Mouse (Mus musculus) frontal cortex, postnatal 36 days (tissue): Measurements from ENCODE around the gene Kl.
A peak's percentile ranks its signal among the peaks of the same experiment; 100 is the strongest.

Experiments
- DNase-seq, 2 experiments: peaks; one replicate each; pipeline ENCODE4 v3.0.0; 2022; ENCODE audit warnings: low spot score in 2 of 2

The Kl gene

DNA sequence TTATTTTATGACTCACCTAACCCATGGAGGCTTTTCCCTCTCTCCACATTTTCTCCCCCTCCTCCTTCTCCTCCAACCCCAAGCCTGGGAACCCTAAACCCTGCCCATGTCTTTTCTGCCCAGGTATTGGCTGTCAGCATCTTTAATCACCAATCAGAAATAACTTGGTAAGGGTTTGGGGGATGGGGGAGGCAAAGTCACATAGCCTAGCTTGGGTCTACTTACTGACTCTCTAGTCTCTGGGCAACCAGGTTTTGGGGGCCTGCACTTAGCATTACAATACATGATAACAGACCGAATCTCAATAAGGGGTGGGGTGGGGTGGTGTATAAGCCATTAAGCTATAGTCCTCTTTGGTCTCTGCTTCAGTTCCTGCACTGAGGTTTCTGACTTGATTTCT, 10.3 kb downstream of the Kl start:
- no peak for DNase-seq

DNA sequence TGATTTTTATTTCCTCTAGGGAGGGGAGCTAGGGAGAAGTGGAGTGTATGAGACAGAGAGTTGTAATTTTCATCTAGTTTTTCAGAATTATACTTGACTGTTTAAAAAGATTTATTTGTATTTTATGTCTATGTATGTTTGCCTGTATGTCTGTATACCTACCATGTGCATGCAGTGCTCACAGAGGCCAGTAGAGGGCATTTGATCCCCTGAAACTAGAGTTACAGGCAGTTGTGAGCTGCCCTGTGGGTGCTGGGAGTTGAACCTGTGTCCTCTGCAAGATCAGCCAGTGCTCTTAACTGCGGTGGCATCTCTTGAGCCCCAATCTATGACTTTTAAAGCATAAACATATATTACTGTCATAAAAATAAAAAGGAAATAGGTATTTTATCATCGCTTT, 15.5 kb downstream of the Kl start:
- DNase-seq = no peak

DNA sequence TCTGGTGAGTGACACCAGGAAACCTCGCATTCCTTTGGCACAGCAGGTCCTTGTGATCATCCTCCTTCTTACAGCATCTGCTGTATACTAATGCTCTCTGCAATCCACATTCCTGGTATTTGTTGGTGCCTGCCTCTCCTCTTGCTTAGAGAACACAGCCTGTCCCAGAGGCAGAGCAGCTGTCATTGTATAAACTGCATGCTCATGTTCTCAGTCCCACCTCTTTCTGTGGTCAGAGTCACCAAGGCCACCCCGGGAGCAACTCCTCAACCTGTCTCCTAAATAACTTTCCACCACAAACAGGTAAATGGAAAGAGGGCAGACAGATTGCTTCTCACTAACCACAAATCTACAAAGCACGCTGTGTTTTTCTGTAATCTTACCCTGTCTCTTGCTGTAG, 18.1 kb downstream of the Kl start:
- no peak for DNase-seq

DNA sequence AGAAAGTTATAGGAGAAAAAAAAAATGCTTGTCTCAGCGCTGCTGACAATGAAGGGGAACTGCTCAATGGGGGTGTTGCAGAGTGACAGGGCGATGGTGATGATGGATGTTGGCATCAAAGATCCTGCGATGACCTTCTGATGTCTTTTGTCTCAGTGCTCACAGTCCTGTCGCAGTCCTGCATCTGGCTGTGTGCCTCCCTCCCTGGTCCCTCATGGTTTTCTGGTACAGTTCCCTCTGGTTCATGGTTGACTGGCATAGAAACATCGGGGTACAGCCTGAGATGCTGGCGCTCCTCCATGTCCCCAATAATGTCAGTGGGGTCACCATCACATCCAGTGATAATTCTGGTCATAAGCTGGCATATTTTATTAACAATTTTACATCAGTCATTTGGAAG, 18.7 kb downstream of the Kl start:
- DNase-seq = no peak

DNA sequence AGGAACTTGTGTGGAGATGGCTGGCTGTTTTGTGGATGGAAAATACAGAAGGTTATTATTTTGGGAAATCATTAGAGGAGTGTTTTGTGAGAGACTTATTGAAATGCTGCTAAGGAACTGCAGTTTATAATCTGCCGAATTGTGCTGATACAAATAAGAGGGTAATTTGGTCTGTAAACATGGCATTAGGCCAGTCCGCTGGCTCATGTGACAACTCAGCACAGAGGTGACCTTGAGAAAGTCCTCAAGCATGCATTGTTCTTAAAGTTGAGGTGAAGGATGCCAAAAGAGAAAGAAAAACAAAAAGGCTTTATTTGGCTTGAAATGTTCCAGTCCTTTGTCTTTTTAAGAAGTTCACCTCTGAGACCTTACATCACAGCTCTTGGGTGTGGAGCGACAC, 21.8 kb downstream of the Kl start:
- no peak for DNase-seq

DNA sequence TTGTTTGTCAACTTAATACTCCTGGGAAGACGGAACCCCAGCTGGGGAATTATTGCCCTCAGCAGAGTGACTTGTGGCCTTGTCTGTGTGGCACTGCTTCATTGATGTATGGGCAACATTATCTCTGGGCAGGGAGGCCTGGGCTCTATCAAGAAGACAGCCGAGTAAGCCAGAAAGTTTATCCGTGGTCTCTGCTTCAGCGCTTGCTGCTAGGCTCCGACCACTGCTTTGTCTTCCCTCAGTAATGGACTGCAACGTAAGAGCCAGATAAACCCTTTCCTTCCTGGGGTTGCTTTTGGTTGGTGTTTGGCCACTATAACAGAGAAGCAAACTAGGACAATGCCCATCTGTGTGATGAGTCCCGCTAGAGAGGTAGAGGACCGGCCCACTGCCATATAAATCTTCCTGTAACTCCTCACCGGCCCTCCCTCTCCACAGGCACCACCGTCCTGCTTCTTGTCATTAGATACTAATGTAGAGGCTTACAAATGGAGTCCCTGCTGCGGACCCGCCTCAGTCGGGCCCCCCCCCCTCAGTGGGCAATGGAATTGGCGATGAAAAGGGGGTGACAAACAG, 25.1 kb downstream of the Kl start:
- no peak for DNase-seq

DNA sequence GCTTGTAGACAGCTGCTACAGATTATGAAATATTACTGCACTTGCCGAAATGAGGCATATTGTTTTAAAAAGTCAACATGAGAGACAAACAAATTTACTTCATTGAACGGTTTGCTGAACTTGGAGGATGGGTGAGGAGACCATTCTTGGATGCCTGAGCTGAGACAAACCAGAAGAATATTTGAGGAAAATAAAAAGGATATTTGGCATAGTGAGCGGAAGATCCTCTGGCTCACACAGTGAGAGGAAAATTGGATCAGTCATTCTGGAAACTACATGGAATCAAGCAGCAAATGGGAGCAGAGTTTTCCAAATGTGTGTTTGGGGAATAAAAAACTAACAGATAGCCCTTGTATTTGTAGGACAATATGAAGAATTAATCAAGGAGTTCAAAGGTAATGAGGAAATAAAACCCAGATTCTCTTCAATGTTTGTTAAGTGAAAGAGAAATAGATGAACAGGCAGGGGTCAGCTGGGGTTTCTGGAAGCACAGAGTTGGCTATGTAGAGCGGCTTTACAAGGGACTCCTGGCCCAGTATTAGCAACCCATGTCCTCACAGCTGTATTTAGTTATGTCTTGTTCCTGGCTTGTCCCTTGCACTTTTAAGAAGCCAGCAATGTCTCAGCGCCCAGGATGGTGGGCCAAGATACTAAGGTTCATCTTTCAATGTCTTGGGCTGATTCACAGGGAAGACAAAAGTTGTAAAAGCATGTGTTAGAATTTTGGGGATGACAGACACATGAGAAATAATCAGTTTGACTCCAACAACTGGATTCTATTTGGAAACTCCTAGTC, 27.1 kb downstream of the Kl start:
- DNase-seq = no peak

DNA sequence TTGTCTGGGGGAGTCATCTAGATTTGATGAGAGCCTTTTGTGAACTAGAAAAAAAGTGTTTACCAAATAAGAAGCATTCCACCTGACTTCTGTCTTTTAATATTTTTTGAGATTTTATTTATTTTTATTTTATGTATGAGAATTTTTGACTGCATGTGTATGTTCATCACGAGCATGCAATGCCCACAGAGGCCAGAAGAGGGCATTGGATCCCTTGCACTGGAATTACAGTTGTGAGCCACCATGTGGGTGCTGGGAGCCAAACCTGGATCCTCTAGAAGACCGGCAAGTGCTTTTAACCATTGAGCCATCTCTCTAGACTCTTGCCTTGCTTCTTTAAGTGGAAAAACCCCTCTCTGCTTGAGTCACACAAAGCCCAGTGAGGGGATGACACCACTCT, 29.7 kb downstream of the Kl start:
- DNase-seq = no peak

DNA sequence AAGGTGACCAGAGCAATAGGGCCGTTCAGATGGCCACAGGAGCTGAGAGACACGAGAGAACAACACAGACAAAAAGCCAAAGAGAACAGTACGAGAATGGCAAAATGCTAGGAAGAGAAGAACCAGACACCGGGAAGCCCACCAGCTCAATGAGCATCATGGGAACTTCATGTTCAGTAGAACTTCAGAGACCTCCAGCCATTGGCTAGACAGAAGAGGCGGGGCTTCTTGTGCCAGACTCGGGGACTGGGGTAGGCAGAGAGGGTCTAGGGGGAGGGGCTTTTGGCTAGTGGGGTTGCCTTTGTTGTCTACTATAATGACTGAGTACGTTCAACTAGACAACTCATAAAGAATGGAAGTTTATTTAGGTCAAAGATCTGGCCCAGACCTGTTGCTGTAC, 41.7 kb downstream of the Kl start:
- no peak for DNase-seq

DNA sequence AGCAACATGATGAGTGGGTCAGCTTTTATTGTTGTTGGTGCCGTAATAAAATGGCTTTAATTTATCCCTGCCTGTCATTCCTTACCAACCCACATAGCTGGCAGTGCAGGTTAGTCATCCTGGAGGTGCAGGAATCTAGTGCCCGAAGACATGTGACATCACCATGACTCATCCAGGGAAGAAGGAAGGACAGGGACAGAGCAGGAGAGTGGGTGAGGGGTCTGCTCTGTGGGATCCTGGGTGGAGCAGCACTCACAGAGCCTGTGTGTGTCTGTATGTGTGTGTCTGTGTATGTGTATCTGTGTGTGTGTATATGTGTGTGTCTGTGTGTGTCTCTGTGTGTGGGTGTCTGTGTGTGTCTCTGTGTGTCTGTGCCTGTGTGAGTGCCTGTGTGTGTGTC, 44.2 kb downstream of the Kl start:
- DNase-seq = peak in 1 of 2 experiments; percentile 14

DNA sequence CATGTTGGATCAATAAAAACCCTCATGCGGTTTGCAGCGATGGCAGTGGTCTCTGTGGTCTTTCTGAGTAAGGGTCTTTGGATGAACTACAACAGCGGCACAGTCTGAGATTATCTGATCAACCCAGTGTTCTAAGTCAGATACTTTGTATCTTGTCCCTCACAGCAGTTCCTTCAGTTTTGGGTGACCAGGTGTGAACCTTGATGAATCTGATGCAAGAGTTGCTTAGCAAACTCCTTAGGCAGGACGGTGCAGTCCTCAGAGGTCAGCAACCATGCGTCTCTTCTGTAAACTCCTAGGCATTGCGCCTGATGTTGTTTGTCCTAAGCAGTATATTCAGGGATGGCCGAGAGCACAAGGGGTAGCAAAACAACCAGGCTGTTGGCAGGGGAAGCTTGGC, 48.7 kb downstream of the Kl start:
- no peak for DNase-seq

DNA sequence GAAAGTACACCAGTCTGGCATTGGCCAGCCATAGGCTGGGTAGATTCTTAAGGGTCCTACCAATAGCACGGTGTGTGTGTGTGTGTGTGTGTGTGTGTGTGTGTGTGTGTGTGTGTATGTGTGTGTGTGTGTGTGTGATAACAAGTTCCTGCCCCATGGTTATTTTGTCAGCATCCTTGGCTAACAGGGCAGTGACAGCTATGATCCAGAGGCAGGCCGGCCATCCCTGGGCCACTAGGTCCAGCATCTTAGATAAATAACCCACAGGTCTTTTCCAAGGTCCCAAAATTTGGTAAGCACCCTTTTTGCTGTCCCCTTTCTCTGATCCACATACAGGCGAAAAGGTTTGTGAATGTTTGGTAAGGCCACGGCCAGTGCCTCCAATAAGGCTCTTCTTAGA, 49.6 kb downstream of the Kl start:
- no peak for DNase-seq

DNA sequence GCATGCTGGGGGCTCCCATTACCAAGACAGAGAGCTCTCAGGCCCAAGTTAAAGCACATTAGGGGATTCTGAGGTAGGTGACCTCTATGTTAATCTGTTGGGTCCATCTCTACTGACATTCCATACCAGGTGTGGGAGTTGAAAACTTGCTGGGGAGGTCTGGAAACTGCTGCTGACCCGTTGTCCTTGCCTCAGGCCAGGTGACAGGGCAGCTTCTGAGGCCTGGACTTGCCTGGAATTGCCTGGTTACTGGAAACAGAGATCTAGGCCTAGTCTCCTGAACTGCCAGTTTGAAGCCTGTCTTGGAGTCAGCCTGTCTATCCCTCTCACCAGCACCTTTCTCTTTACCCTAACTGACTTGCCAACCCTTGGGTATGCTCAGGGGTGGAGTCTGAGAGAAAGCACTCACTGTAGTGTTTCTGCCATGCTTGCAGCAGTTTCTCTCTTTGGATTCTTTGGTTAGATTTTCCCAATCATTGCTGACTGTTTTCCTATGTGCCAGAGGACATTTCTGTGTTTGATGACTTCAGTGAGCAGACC, 51.9 kb downstream of the Kl start:
- no peak for DNase-seq

DNA sequence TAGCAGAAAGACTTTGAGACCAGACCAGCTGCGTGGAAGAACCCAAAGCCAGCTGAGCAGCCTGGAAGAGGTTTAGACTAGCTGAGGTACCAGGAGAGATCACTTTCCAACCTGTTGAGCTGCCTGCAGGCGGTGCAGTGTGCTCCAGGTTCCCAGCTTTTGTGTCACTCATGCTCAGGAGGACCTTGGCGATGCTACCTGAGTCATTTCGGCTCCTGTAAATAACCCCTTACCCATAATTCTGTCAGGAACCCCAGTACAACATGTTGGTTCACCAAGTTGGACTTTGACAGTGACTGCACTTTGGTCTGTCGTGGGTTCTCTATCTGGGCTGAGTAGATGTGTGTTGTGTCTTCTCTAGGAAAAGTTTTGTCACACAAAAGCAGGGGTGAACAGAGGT, 66.0 kb downstream of the Kl start:
- DNase-seq = no peak

DNA sequence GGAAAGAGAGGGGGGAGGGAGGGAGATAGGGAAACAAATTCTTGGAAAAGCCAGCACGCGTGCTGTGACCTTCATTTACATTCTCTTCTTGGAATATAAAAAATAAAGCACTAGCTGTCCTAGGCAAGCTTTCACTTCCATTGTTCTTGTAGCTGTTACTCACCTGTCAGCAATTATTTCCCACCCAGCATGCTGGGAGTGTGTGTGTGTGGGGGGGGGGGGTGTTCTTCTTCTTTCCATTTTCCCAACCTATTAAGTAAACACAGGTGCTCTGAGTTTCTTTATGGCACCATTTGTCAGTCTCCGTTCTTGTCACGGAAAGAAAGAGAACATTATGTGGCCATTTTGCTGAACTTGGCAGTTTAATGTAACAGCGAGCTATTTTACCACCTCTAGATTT, 66.6 kb downstream of the Kl start:
- no peak for DNase-seq

DNA sequence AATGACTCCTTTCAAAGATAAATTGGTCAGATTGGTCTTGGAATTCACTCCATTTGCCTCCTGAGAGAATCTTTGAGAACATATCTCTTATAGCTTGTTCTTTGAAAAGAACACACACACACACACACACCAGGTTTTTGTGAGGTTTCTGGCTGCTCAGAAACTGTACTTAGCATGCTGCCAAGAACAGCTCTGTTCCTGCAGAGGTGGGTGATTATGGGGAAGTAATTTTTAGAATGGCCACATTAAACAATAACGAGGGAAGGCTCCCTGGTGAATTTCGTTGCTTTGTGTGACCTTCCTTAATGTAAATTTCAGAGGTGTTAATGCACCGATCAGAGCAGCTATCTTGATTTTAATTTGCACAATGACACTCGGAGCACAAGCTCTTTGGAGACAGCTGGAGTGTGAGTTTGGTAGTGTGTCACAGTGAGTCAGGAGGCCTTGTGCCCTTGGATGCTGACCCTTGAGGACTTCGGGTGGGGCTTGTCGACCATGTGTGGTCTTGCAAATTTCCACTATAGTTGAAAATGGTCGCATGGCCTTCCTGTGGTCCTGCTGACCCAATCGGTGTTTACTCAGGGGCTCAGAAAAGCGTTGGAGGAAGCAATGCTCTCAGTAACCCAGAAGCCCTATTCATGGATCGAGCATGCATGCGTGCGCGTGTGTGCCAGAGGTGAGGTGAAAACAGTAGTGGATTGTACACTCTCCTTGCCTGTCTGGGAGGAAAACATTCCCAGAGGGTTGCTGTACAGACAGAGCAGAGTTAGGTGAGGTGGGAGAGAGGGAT, 67.8 kb downstream of the Kl start:
- peak in 1 of 2 experiments; percentile 32 for DNase-seq

DNA sequence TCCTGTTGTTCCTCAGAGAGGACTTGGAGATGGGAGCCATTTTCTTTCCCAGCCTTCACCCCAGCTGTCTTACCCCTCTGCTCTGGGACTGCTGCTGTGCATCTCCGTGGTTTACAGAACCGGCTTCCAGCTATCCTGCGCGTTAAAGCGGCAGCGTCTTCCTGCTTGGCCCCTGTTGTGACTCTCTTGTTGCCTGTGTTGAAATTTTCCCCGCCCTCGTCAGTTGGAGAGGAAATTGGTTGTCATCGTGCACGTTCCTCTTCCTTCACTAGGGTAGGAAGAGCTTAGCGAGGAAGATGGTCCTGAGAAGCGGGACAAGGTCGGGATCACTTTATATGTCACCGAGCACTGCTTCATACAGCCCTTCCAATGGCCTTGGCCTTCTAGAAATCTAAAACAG, 68.4 kb downstream of the Kl start:
- no peak for DNase-seq

DNA sequence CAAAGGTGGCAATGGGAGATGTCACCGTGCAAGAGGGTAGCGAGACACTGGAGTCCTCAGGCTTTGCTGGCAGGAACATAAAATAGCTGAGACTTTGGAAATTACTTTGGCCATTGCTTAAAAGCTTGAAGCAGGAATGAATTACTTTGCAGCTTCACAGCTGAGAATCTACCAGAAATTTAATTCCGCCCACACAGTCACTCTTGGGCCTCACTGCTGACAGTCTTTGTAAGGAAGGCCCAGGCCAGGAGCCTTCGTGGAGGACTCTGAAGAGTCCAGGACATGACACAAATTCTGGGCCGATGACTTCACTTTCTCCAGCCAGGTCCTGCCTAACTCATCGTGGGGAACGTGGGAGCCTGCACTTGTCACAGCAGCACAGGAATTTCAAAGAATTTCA, 69.6 kb downstream of the Kl start:
- peak in 1 of 2 experiments; percentile 49 for DNase-seq

DNA sequence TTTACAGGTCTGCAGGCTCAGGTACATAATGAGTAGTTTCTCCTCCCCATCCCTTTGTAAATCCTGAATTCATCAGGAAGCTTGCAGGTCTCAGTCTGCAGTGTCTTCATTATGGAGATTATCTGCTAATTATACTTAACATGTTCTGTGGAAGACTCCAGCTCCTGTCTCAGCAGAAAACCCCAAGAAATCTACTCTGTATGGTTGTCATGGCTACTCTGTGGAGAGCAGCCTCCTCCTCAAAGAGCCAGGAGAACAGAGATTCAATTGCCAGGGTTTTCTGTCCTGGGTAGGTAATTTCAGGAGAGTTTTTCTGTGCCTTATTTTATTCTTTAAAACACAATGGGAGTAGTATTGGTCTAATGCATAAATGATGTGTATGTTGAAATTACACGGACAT, 70.5 kb downstream of the Kl start:
- DNase-seq = peak in 1 of 2 experiments; percentile 20

DNA sequence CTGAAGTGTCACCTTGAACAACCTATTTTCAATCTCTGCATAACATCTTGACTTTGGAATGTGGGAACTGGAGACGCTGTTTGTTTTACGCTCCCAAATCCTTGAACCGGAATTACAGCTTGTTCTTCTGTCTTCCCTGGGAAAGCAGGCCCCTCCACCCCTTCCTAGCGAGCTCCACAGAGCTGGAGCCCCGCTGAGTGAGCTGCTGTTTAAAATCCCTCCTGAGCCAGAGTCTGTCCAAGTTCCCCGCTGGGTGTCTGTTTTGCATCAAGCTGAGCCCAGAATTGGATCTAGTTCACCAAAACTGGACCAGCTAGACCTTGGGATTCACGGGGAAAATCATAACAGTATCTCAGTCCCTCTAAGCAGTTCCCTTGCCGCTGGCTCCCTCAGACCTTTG, 71.1 kb downstream of the Kl start:
- DNase-seq = peak; percentile 36 to 51

DNA sequence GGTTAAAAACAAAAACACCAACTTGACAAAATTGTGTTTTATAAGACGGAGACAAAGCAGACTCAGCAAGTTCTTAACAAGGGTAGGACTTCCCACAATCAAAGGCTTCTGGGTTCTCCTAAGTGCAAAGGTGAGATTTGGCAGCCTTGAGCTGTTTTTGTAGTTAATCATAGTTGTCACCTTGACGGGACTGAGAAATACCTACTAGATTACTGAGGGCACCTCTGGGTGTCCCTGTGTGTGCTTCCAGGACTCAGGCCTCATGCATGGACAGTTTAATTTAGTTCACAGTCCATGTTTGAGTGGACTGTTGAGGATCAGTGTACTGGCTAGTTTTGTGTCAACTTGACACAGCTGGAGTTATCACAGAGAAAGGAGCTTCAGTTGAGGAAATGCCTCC, 72.1 kb downstream of the Kl start:
- DNase-seq = no peak

DNA sequence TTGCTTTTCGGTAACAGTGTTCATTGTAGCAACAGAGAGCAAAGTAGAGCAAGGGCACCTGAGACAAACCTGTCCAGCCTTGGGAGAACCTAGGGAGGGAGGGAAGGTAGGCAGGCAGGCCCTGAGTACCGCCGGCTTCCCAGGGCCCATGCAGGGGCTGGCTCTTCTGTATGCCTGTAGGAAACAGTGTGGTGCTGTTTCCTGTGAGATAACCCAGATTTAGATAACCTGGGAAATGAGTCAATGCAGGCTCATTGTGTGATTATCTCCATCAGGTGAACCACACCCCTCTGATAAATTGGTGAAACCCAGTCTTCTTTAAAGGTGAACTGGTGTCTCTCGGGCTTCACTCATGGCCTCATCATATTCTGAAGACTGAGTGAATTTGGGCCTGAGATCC, 73.7 kb downstream of the Kl start:
- no peak for DNase-seq

DNA sequence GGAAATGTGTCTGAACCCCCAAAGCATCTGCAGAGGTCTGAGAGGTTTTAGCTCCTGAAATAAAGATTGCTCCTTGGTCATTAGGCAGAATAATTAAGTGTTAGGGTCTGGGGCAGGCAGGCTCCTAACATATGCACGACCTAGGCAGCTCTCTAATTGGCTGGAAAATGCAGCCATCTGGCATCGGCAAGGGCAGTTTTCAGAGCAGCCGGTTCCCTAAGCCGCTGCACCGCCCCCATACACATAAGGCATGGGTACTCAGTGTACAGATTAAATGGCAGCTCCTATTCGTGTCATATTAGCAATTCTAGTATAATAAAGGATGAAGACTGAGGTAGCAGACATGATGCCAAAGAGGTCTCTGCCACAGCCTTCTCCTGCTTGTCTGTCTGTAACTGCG, 74.8 kb downstream of the Kl start:
- no peak for DNase-seq
